Mouse (Mus musculus) heart, postnatal 0 days (tissue): ENCODE results near the gene Dennd4a.

Experiments
- CTCF ChIP-seq: IDR thresholded peaks from 2 replicates; pipeline ENCODE4 v1.5.1; 2016; ENCODE audit warnings: antibody characterized with exemption, control low read depth, low read depth
- EP300 ChIP-seq: IDR thresholded peaks from 2 replicates; pipeline ENCODE4 v1.6.1; 2016; ENCODE audit warnings: antibody characterized with exemption, low read depth

DNA sequence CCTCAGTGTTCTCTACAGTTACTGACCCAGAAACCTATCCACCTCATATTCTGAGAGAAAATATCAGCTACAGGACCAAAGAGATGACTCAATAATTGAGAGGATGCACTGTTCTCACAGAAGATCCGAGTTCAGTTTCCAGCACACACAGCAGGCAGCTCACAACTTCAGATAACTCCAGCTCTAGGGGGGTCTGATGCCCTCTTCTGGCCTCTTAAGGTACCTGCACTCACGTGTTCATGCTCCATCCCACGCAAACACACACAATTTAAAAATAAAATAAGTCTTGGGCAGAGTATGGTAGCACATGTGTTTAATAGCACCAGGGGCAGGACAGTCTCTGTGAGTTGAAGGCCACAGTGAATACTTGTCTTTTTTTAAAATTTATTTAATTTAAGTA lies 45.0 kb upstream of the Dennd4a start:
- TF ChIP-seq EP300 (no peak), CTCF (no peak)
